Mouse (Mus musculus): ENCODE results near the gene Lsamp. TPM values are rescaled to one million over a fixed set of nuclear protein-coding genes. Genes with fewer than 3 reads are reported as not detected.
A peak's percentile ranks its signal among the peaks of the same experiment; 100 is the strongest.

The Lsamp gene
- 1 to 10 TPM; 1.8 to 2.6 TPM for total RNA-seq (2021)
- long read RNA-seq, experiment 1: 0 reads
- long read RNA-seq, experiment 2: 0 reads

GRCm38 (mm10) chr16:39984205-39984634, at the start of gene Lsamp:
TSS of gene Lsamp (plus strand) at chr16:39984361.
- DNase-seq (ENCODE audit: low spot score in 2 of 2): peak; percentile 51 to 54

- no peak for DNase-seq (ENCODE audit: low spot score in 2 of 2)
Measured at GRCm38 (mm10) chr16:39957686-39958085, 26.5 kb upstream of the Lsamp start.

GRCm38 (mm10) chr16:39972712-39973111, 11.4 kb upstream of the Lsamp start:
- no peak for DNase-seq (ENCODE audit: low spot score in 2 of 2)

- DNase-seq (ENCODE audit: low spot score in 2 of 2): peak in 1 of 2 experiments; percentile 9
Measured at GRCm38 (mm10) chr16:39984635-39985291, 602 bp downstream of the Lsamp start.

- no peak for DNase-seq (ENCODE audit: low spot score in 2 of 2)
Measured at GRCm38 (mm10) chr16:39988466-39988865, 4.3 kb downstream of the Lsamp start.

GRCm38 (mm10) chr16:39994821-39995220, 10.7 kb downstream of the Lsamp start:
- DNase-seq (ENCODE audit: low spot score in 2 of 2): no peak

GRCm38 (mm10) chr16:40008800-40009199, 24.6 kb downstream of the Lsamp start:
- DNase-seq (ENCODE audit: low spot score in 2 of 2): no peak

GRCm38 (mm10) chr16:40011106-40011505, 26.9 kb downstream of the Lsamp start:
- DNase-seq (ENCODE audit: low spot score in 2 of 2): no peak

- no peak for DNase-seq (ENCODE audit: low spot score in 2 of 2)
Measured at GRCm38 (mm10) chr16:40022611-40023010, 38.5 kb downstream of the Lsamp start.

- no peak for DNase-seq (ENCODE audit: low spot score in 2 of 2)
Measured at GRCm38 (mm10) chr16:40036719-40037118, 52.6 kb downstream of the Lsamp start.

GRCm38 (mm10) chr16:40059546-40059945, 75.4 kb downstream of the Lsamp start:
- DNase-seq (ENCODE audit: low spot score in 2 of 2): no peak

- no peak for DNase-seq (ENCODE audit: low spot score in 2 of 2)
Measured at GRCm38 (mm10) chr16:40059968-40060367, 75.8 kb downstream of the Lsamp start.

- no peak for DNase-seq (ENCODE audit: low spot score in 2 of 2)
Measured at GRCm38 (mm10) chr16:40060491-40060890, 76.3 kb downstream of the Lsamp start.

- DNase-seq (ENCODE audit: low spot score in 2 of 2): peak in 1 of 2 experiments; percentile 13
Measured at GRCm38 (mm10) chr16:40075556-40075955, 91.4 kb downstream of the Lsamp start.

GRCm38 (mm10) chr16:40080224-40080623, 96.1 kb downstream of the Lsamp start:
- DNase-seq (ENCODE audit: low spot score in 2 of 2): no peak

GRCm38 (mm10) chr16:40104329-40104728, 120.2 kb downstream of the Lsamp start:
- DNase-seq (ENCODE audit: low spot score in 2 of 2): no peak

GRCm38 (mm10) chr16:40182918-40183317, 198.8 kb downstream of the Lsamp start:
- no peak for DNase-seq (ENCODE audit: low spot score in 2 of 2)

- DNase-seq (ENCODE audit: low spot score in 2 of 2): no peak
Measured at GRCm38 (mm10) chr16:40187987-40188590, 203.9 kb downstream of the Lsamp start.

GRCm38 (mm10) chr16:40194401-40194800, 210.2 kb downstream of the Lsamp start:
- no peak for DNase-seq (ENCODE audit: low spot score in 2 of 2)

- DNase-seq (ENCODE audit: low spot score in 2 of 2): no peak
Measured at GRCm38 (mm10) chr16:40194839-40195238, 210.7 kb downstream of the Lsamp start.

GRCm38 (mm10) chr16:40228627-40229026, 244.5 kb downstream of the Lsamp start:
- no peak for DNase-seq (ENCODE audit: low spot score in 2 of 2)

GRCm38 (mm10) chr16:40233066-40233465, 248.9 kb downstream of the Lsamp start:
- no peak for DNase-seq (ENCODE audit: low spot score in 2 of 2)
